Mouse (Mus musculus) effector memory CD4-positive, alpha-beta T cell, adult 5 months (primary cell): ENCODE data around the gene Slc1a6. TPM values are rescaled to one million over a fixed set of nuclear protein-coding genes. Genes with fewer than 3 reads are reported as not detected.

ENCODE experiments used
- polyA plus RNA-seq: library from polyadenylated mRNA; unstranded; fragments of 100-300 nt; shearing (Covaris generic); gene quantifications from one replicate; pipeline ENCODE4 v1.2.1, GENCODE M21; 2017

Gene Slc1a6
- not detected for polyA plus RNA-seq

GRCm38 (mm10) chr10:78779981-78780651 lies at the start of gene Slc1a6:
Gene Slc1a6 (plus strand): TSS chr10:78780496.

GRCm38 (mm10) chr10:78752452-78753191 lies 27.7 kb upstream of the Slc1a6 start, which contains the start of gene Ccdc105:
Gene Ccdc105 (minus strand): TSS chr10:78753065.

DNA sequence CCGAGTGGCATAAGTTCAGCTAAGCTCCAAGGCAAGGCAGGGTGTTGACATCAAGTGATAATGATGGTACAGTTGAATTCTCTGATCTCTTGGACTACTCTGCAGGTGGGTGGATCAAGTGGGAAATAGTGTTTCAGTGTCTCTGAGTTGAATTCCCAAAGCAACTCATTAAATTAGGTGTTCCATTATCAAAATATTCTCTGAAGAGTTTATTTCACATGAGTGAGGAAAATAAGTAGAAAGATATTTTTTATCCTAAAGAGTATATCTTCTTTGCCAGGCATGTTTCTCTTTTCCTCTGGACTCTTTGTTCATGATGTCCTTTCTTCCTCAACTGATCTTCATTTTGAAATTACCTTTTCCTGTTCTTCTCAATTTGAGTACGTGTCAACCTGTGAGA lies 71.8 kb downstream of the Slc1a6 start, which contains the start of gene Olfr1356:
Olfr1356 (minus strand) TSS at position 101 of the 400 bp plus-strand sequence.

Other genes starting within 250 kb of the Slc1a6 start
- 44.2 TPM for gene Ilvbl, start 206.2 kb upstream of the Slc1a6 start, polyA plus RNA-seq
- not detected for gene Syde1, start 188.5 kb upstream of the Slc1a6 start, polyA plus RNA-seq
- not detected for gene Olfr1357, start 162.4 kb upstream of the Slc1a6 start, polyA plus RNA-seq
- gene Casp14, start 62.2 kb upstream of the Slc1a6 start, polyA plus RNA-seq, result not detected
- not detected for gene Ccdc105, start 27.4 kb upstream of the Slc1a6 start, polyA plus RNA-seq
- 0.40 TPM for gene Olfr1356, start 71.7 kb downstream of the Slc1a6 start, polyA plus RNA-seq
- gene Olfr1355, start 95.0 kb downstream of the Slc1a6 start, polyA plus RNA-seq, result not detected
- gene Olfr1354, start 132.7 kb downstream of the Slc1a6 start, polyA plus RNA-seq, result not detected
- not detected for gene Olfr8, start 170.1 kb downstream of the Slc1a6 start, polyA plus RNA-seq
- not detected for gene Olfr1353, start 182.8 kb downstream of the Slc1a6 start, polyA plus RNA-seq
- gene Olfr1352, start 200.6 kb downstream of the Slc1a6 start, polyA plus RNA-seq, result not detected
- not detected for gene Olfr1351, start 232.0 kb downstream of the Slc1a6 start, polyA plus RNA-seq
- gene Olfr57, start 248.2 kb downstream of the Slc1a6 start, polyA plus RNA-seq, result not detected